Mouse (Mus musculus) c-Kit-positive CD71-negative TER-119-negative erythroid progenitor cells, embryonic 14.5 days (primary cell): ENCODE data around the gene Gzmk.
"Not testable (repeated sequence)": the region's sequence is repeated elsewhere in the genome, so short reads cannot be mapped to it uniquely, and the experiment has no call there.

Source experiments
- DNase-seq: peaks from one replicate; pipeline ENCODE4 v3.0.0-alpha.2; 2013; ENCODE audit warnings: low read depth

Gene Gzmk

DNA sequence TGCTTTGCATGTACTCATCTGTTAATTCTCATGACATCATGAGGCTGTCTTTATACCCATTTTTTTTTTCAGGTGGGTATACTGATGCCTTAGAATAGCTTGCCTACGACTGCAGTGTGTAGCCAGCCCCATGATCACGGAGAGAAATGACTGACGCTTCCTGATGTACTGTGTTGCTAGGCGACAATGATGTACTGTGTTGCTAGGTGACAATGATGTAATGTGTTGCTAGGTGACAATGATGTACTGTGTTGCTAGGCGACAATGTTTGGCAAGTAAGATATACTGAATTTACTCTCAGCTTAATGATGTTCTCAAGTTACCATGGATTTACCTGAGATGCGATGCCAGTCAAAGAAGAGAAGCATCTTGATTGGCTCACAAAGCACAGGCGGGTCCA is at the start of gene Gzmk:
Gzmk (minus strand) TSS at position 98 of the 400 bp plus-strand sequence.
- DNase-seq, result no peak

DNA sequence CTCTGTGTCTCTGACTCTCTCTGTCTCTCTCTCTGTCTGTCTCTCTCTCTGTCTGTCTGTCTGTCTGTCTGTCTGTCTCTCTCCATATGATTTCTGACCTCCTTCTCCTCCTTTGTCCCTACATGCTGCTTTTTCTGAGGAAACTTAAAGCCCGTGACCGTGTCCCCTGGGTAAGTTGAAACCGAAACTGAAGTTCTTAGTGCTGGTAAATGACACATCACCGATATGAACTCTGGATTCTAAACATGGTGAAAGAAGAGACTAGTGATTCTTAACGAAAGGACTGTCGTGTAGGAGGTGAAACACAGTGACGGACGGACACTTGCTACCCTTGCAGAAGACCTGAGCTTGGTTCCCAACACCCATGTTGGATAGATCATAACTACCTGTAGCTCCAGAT is 45.5 kb upstream of the Gzmk start:
- DNase-seq, result no peak

DNA sequence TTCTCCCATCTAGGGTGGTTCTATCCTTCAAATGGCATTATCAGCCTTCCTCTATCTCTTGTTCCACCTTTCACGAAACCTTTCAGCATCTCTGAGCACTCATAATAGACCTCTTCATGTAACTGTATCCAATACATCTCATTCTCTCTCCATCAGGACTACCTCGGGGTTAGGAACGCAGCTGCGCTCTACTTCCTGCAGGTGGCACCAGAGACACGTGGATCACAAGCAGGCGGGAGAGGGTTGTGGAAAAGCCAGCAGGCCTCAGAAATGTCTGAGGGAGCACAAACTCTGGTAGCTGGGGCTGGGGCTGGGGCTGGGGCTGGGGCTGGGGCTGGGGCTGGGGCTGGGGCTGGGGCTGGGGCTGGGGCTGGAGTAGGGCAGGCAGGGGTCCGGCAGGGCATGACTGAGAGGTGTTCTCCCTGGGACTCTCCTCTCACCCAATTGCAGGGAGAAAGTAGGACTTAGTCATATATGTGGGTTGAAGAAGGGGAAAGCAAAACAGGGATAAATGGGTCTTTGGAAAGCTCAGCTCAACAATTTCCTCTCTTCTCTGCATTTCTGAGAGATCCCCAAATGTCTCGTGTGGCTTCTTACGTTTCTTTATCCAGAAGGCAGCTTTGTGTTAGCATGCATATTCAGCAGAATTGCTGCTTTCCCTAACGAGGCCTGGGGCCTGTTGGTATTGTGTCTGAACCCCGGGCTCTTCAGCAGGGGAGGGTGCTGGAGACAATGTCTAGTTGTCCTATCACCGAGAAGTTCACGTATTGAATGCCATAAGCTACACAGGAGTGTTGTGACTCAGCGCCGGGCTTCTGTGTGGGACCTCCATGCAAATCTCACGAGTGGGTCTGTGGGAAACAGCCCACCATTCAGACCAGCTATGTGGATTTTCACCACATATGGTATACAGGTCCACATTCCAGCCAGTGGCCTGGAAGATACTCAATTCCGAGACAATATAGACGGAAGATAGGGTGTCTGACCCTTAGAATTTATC is 44.4 kb upstream of the Gzmk start:
- peak; percentile 79 for DNase-seq

DNA sequence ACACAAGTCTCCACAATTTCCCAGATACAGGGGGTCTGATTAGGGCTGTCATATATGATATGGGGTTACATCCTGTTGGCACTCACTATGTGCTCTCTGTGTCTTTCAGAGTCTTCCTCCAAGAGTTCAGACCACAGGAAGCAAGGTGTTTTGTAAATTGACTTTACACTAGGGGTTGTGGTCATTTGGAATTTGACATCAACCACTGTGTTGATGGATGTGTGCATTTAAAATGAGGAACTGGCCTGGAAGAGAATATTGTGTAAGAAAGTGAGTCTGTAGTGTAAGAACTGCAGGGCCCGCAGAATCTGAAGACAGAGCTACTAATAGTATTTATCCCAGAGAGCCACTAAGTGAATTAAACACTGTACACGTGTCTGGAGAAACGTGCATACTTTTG is 41.5 kb upstream of the Gzmk start:
- DNase-seq, result no peak

DNA sequence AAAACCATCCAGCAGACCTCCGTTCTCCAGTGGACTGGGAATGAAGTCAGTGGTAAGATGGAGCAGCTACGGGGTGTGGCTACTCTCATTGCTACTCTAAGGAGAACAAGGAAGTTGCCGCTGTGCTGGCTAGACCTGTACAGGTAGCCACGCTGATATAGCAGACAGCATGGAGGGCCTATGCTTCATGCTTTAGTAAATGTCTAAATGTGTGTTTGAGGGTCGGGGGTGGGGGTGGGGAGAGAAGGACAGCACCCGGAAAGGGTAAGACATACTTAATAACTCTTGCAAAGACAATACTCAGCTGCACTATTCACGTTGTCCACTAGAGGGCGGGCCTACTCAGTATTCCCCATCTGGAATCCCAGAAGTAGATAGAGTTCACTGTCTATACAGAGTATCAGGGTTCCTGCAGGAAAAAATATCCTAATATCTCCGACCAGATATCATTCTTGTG is 40.8 kb upstream of the Gzmk start:
- DNase-seq, result peak; percentile 59

DNA sequence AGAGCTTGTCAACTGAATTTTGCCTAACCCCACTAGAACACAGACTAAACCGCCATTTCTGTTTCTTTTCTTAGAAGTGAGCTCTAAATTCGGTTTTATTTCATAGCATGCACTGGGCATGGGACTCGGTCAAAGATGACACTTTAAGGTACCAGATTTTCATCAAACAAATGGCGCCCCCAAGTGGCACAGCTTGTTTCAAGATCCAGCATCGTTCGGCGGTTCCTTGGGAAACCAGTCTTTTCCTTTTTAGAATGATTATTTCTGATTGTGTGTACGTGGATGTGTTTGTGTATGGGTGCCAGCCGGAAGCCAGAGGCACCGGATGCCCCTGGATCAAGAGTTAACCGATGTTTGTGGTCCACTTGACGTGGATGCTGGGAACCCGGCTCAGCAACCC is 39.5 kb upstream of the Gzmk start:
- no peak for DNase-seq

DNA sequence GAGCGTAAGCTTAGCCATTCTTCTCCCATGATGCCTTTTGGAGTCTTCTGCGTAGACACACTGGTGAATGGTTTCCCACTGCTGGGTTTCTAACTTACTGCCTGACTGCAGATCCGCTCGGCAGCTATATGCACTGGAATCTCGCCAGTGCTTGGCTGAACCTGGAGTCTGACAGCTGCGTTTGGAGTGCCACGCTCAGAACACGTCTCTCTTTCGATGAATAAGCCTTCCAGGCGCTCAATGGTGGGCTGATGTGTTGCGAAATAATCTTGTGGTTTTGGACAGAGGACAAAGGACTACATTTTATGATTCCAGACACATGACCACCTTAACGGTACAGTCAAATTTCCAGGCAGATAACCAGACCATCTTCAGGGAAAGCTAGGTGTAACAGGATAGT is 37.1 kb upstream of the Gzmk start:
- no peak for DNase-seq

DNA sequence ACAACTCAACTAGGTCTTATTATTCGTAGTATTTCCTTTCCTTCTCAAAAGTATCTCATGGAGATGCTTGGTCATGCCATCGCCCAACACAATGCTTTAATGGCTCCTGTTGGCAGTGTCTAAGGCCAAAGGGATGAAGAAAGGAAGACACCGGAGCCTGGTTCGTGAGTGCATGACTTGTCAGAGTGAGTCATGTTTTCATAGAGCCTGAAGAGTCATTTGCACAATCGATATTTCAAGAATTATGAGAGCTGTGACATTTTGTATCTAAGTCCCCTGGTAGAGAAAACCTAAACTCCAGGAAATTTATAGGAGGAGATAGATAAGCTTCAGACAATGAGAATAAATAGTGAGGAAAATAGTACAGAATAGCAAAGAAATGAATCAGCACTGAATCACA is 33.5 kb upstream of the Gzmk start:
- DNase-seq, result no peak

DNA sequence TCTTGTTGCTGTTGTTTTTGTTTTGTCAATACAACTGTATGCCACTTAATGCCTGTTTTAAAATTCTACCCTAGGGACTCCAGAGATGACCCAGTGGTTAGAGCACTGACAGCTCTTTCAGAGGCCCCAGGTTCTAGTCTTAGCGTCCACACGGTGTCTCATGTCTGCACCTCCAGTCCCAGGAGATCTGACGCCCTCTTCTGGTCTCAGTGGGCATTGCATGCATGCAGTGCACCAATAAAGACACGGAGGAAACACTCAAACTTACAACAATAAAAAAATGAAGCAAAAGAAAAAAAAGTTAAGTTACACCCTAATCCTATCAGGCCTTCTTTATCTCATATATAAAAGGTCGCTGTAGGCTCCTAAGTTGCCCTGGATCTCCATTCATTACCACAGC is 31.5 kb upstream of the Gzmk start:
- no peak for DNase-seq

DNA sequence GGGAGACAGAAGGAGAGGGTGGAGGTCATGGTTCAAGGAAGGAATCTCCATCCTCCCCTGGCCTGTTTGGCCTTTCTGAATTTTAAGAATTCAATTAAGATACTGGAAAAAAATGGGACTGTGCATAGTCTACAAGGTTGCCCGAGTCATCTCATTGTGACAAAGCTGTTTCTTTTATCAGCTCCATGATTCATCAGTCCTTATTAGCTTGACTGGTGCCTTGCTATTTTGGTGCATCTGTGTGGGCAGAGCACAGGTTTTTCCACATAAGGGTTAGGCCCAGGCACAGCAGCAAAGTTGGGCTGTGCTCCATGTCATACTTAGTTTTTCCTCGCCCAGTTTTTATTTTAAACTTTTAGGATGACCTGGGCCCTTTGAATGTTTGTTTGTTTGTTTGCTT is 31.1 kb upstream of the Gzmk start:
- DNase-seq, result no peak

DNA sequence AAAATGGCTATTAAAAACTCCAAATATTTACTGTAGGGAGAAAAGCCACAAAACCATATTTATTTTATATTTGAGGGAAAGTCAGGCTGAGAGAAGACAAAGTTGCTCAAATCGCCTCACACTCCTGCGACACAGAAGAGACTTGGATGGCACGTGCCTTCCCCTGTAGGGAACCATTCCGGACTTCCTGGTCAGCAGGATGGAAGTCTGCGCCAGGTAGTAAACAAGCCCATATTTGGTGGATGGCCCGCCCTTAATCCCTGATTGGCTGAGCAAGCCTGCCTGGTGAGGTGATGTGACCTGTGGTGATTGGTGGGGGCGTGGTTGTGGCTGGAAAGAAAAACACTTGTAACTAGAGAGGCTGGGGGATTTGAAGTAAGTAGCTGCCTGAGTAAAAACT is 26.9 kb upstream of the Gzmk start:
- DNase-seq, result not testable (repeated sequence)

DNA sequence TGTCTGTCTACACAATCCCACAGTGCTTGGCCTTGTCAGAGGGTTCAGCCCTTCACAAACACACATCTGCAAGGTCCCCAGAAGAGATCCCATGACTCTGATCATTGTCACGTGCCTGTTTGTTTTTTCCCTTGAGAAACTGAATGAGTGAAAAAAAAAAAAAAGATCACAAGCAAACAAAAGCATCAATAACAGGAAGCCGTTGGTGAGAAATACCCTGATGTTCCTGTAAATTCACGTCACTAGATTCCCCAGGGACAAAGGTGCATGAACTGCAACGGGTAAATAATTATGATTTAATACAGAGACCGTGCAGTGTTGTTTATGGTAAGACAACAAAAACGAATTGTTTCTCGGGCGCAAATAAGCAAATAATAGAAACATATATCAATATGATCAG is 19.3 kb upstream of the Gzmk start:
- no peak for DNase-seq

DNA sequence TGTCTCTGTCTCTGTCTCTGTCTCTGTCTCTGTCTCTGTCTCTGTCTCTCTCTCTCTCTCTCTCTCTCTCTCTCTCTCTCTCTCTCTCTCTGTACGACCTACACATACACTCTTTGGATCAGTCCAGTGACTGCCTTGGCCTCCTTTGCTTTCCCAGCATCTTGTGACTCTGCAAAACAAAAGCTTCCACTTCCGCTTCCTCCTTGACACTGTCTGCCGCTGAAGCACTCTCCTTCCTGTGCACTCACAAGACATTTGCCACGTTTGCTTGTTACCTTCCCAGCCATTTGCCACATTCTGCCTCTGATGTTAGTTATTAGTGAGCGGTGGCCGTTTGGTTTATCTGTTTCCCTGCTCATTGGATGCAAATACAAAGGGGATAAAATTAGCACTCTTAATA is 16.4 kb upstream of the Gzmk start:
- DNase-seq, result no peak

DNA sequence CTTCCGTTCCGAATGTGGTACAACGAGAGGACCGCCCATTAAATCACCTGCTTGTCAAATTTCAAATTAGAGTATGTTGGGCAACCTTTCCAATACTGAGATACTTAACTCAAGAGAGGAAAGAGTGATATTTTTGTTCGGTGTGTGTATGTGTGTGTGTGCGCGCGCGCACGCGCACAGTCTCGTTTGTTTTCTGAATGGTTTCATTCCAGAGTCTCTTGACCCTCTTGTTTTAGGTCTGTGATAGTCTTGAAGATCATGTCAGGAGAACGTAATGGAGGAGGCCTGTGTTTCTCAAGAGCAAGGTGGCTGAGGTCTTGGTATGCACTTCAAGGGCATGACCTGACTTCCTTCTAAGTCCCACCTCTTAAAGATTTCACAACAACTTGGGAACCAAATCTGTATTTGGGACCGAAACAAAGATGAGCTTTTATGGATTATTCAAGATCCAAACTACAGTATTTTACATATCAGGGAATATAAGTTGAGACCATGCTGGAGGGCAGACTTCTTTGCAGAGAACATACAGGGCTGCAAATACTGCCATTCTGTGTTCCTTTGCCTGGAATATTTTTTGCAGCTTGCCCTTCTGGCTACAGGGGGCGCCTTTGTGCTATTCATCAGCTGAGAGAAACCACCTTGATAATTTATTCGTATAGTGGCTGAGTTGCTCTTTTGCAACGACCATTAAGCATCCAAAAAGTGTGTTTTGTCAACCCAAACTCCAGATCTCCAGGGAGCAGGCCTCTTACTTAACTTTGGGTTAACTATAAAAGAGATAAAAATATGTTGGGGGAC is 2.2 kb upstream of the Gzmk start:
- no peak for DNase-seq

DNA sequence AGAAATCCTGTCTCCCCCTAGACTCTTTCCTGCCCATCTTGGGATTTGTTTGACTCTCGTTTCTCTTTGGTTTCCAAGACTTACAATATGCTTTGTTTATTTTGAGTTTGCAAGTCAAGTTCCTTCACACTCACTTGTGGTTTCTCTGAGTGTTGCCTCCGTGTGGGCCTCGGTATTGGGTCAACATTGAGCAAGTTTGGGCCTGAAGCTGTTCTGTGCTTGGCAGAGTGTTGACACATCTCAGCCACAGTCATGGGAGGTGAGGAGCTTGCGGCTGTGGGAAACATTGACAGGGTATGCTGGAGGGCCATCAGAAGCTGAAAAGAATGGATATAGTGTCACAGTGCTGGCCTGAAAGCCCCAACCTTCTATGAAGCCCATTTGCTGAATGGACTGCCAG is 1.4 kb upstream of the Gzmk start:
- DNase-seq, result no peak

DNA sequence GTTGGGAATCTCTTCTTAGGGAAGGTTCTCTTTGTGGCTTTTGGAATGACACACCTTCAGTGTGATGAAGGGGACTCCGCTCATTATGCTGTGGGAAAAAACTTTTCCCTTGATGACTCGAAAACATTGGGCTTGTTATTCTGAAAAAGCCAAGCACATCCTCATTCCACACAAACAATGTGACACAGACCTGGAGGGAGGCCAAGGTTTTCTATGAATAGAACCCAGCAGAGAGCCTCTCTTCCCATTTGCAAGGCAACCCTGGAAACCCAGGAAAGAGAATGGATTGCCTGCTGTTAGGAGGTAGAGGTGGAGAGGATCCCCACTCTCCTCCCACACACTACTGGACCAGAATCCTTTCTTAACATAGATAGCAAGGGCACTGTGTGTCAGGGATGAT is 1.6 kb downstream of the Gzmk start:
- no peak for DNase-seq

DNA sequence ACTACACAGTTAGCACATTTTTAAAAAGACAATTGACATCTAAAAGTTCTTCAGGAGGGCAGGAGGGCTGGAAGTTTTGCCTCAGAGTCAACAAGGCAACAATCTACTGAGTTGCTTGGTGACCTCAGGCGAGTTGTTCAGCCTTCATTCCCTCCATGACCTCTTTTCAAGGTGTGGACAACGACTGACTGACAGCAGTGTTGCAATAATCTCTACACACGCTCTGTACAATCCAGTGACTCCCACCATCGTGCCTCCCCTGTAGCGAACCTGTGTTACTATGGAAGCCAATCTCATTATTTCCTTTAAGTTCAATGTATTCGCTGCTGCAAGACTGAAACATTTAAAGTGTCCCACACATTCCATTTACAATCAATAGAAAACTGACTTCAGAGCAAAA is 3.9 kb downstream of the Gzmk start:
- DNase-seq, result no peak

DNA sequence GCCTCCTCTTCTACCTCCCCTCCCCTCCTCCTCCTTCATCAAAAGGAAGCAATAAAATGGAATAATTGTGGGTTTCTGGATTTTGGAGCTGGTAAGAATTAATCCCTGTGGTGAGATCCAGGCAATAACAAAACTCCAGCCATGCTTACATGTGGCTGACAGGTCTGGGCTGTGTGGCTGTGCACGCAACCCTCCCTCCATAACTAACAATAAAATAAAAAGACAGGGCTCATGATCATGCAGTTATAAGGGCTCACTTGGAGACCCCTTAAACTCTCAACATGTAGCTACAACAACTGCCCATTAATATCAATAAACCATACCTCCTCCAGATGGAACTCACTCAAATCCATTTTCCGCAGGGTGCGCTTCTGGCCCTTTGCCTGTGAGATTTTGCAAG is 11.8 kb downstream of the Gzmk start:
- no peak for DNase-seq

DNA sequence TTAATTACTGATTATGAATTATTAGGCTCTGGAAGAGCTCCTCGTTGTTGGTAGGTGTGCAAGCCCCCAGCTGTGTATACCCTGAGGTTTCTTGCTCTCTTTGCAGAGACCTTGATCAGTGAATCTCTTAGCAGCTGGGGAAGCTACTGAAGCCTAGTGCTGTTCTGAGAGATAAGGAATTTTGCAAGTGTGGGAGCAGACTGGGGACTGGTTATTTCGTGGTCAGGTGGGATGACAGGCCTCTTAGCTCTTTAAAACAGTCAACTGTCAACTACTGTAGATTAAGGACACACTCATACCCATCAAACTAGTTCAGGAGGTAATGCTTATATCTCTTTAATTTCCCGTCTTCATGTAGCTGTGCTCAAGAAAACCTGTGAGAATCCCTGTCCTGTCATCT is 13.3 kb downstream of the Gzmk start:
- DNase-seq, result no peak

DNA sequence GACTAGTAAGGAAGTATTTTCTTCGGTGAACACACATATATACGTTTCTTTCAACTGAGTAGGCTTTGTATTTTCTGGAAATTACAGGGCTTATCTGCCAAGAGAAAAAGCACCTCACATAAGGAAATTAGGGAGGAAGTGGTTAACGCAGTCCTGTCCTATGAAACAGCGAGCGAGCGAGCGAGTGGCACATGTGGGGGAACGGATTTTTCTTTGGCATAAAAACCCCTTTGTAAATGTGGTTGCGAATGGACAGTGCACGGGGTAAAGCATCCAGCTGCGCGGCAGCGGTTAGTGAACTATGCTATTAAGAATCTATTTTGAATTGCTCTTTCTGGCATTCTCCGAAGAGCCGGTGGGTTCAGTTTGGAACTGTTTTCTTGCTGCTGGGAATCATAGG is 14.4 kb downstream of the Gzmk start:
- no peak for DNase-seq

DNA sequence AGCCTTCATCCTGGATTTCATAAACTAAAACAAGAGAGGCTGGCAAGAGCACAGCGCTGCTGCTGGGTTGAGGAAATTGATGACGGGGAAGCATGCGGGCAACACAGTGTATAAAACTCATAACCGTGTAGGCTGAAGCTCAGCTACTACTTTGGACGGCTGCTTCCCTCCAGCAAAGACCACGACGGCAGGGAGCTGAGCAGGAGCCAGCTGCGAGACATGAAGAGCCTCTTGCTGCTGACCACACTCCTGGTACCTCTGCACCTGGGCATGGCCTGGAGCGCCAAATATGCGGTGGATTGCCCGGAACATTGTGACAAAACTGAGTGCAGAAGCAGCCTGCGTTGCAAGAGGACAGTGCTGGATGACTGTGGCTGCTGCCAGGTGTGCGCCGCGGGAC is 16.1 kb downstream of the Gzmk start, which contains the start of gene Esm1:
Esm1 (plus strand) TSS at position 36 of the 400 bp plus-strand sequence.
- DNase-seq, result no peak

DNA sequence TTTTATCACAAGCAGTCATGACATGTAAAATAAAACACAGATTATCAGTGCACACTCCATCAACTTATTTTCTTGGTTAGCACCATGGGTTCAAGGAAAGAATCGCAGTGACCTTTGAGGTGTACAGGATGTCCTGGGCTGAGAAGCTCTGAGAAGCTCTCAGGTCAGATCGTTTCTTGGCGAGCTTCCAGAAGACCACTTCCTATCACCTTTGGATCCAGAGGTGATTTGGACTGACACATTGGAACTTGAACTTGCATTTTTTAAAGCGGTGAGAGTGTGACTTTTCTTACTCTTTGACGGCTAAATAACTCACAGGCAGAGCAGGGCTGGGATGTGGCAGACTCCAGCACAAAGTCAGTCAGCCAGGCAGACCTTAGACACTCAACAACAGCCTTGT is 20.4 kb downstream of the Gzmk start:
- no peak for DNase-seq

DNA sequence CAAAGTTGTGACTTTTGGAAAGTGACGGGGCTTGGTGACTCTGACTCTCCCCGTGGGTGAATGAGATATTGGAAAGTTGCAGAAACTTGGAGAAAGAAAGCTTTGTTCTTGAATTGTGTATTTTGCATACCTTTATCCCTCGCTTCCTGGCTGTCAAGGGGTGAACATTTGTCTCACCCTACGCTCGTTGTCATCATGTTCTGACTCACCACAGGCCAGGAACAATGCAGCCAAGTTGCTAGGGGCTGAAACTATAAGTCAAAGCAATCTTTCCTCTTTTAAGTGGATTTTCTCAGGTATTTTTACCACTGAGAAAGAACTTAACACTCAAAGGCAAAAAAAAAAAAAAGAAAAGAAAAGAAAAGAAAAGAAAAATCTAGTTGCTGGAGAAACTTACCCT is 22.6 kb downstream of the Gzmk start:
- DNase-seq, result no peak
